Mouse (Mus musculus): Measurements from ENCODE around the gene A830005F24Rik. TPM values are rescaled to one million over a fixed set of nuclear protein-coding genes. Genes with fewer than 3 reads are reported as not detected.

A830005F24Rik gene
- total RNA-seq, 2 experiments from 2014 or later = not detected

- intact Hi-C loops (cut with DNase I) = loop anchor here (10.0 kb wide), 2 partner anchors 334 to 424 kb away; partner anchors contain the start of genes Fam120a and Phf2
- DNase-seq (ENCODE audit: low spot score) = no peak
Measured at GRCm38 (mm10) chr13:48540488-48540887, 27.1 kb downstream of the A830005F24Rik start.

GRCm38 (mm10) chr13:48544391-48544790 lies 31.0 kb downstream of the A830005F24Rik start:
- DNase-seq (ENCODE audit: low spot score) = no peak
- intact Hi-C loops (cut with DNase I) = loop anchor here (10.0 kb wide), 2 partner anchors 330 to 420 kb away; partner anchors contain the start of genes Fam120a and Phf2

GRCm38 (mm10) chr13:48544867-48545266 lies 31.5 kb downstream of the A830005F24Rik start:
- intact Hi-C loops (cut with DNase I) = loop anchor here (10.0 kb wide), 2 partner anchors 330 to 420 kb away; partner anchors contain the start of genes Fam120a and Phf2
- no peak for DNase-seq (ENCODE audit: low spot score)

- intact Hi-C loops (cut with DNase I) = loop anchor here (10.0 kb wide), 2 partner anchors 329 to 419 kb away; partner anchors contain the start of genes Fam120a and Phf2
Measured at GRCm38 (mm10) chr13:48545476-48546281, 32.3 kb downstream of the A830005F24Rik start.

GRCm38 (mm10) chr13:48546330-48546917 lies 33.1 kb downstream of the A830005F24Rik start:
- intact Hi-C loops (cut with DNase I) = loop anchor here (10.0 kb wide), 2 partner anchors 328 to 418 kb away; partner anchors contain the start of genes Fam120a and Phf2
- peak; percentile 100 for DNase-seq (ENCODE audit: low spot score)

More at GRCm38 (mm10) chr13:48545476-48546281, 32.3 kb downstream of the A830005F24Rik start:
- peak; percentile 94 for DNase-seq (ENCODE audit: low spot score)

GRCm38 (mm10) chr13:48547623-48548022 lies 34.3 kb downstream of the A830005F24Rik start:
- intact Hi-C loops (cut with DNase I) = loop anchor here (10.0 kb wide), 2 partner anchors 327 to 417 kb away; partner anchors contain the start of genes Fam120a and Phf2
- DNase-seq (ENCODE audit: low spot score) = no peak

- intact Hi-C loops (cut with DNase I) = loop anchor here (10.0 kb wide), 2 partner anchors 327 to 417 kb away; partner anchors contain the start of genes Fam120a and Phf2
- no peak for DNase-seq (ENCODE audit: low spot score)
Measured at GRCm38 (mm10) chr13:48548296-48548695, 34.9 kb downstream of the A830005F24Rik start.

GRCm38 (mm10) chr13:48552181-48553090 lies 39.1 kb downstream of the A830005F24Rik start:
- intact Hi-C loops (cut with DNase I) = loop anchor here (2.0 kb wide), 1 partner anchor 14 kb away; no protein-coding TSS in a partner anchor
- peak; percentile 80 for DNase-seq (ENCODE audit: low spot score)

GRCm38 (mm10) chr13:48553511-48553910 lies 40.1 kb downstream of the A830005F24Rik start:
- intact Hi-C loops (cut with DNase I) = loop anchor here (2.0 kb wide), 1 partner anchor 13 kb away; no protein-coding TSS in a partner anchor
- DNase-seq (ENCODE audit: low spot score) = no peak

GRCm38 (mm10) chr13:48554552-48554951 lies 41.2 kb downstream of the A830005F24Rik start:
- intact Hi-C loops (cut with DNase I) = no loop called here
- no peak for DNase-seq (ENCODE audit: low spot score)

GRCm38 (mm10) chr13:48555976-48556375 lies 42.6 kb downstream of the A830005F24Rik start:
- intact Hi-C loops (cut with DNase I) = no loop called here
- no peak for DNase-seq (ENCODE audit: low spot score)

- intact Hi-C loops (cut with DNase I) = no loop called here
Measured at GRCm38 (mm10) chr13:48561481-48561880, 48.1 kb downstream of the A830005F24Rik start.

GRCm38 (mm10) chr13:48562336-48562735 lies 49.0 kb downstream of the A830005F24Rik start:
- DNase-seq (ENCODE audit: low spot score) = no peak
- intact Hi-C loops (cut with DNase I) = no loop called here

More at GRCm38 (mm10) chr13:48561481-48561880, 48.1 kb downstream of the A830005F24Rik start:
- DNase-seq (ENCODE audit: low spot score) = no peak

Small RNA genes within 50 kb of the gene (microRNA-seq; reads per million reads assigned to microRNA genes)
- gene Gm24111 (not detected), gene Mirlet7a-1 (1,269 reads per million, percentile 80 among the genes with 10 or more reads in this experiment), gene Mirlet7d (73,615 reads per million, percentile 99 among the genes with 10 or more reads in this experiment), gene Mirlet7f-1 (not detected)

Other genes with a start within 250 kb of the A830005F24Rik start
- gene Zfp169, start 119 bp upstream of the A830005F24Rik start, total RNA-seq (2021) = 1 to 10 TPM; 4.6 to 5.0 TPM
- gene Ptpdc1, start 112.1 kb downstream of the A830005F24Rik start, total RNA-seq (2021) = 1 to 10 TPM; 4.6 to 6.0 TPM
- not detected for gene Barx1, start 149.4 kb downstream of the A830005F24Rik start, total RNA-seq (2021)